Mouse (Mus musculus) T-helper 1 cell (primary cell): ENCODE results near the gene Wwox.

Experiments used
- in situ Hi-C: fragments of 300-600 bp; cut with MboI, MseI; formaldehyde crosslinking; loops from one replicate; pipeline ENCODE4 v1.15.1; 2025; ENCODE audit warnings: high pct_unique_total_duplicates

Gene Wwox

DNA sequence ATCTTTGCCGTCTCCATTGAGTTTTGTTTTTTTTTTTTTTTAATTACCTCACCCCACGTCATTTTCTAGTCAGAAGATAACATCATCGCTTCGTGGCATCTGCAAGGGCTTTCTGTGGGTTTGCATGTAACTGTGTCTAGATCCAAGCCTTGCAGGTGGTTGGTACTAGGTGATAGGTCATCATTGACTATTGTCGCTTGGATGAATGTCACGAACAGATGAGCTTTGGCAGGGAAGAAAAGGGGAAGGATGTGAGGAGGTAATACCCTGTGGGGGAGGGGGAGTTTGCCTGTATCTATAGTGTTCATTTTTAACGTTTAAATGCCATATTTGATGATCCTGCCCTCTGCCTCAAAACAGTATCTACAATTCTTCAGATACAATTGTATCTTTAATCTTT is 223.6 kb downstream of the Wwox start:
- in situ Hi-C loops = no loop called here

DNA sequence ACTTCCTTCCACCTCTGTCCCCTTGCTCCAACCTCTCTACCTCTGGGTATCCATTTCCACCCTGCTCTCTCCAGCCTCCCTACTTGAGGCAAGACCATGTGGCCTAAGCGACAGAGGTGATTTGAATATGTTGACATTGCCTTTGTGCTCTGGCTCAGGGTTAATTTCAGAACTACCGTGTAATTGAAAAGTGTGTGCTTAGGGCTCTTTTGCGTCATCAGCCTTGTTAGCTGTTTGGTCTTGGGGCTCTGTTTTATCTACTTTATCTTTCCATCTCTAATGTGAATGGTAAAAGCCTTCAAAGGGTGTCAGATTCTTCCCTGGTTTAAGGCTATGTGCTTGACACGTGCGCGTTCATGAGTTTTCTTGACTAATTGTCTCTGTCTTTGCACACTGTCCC is 226.1 kb downstream of the Wwox start:
- in situ Hi-C loops = no loop called here

DNA sequence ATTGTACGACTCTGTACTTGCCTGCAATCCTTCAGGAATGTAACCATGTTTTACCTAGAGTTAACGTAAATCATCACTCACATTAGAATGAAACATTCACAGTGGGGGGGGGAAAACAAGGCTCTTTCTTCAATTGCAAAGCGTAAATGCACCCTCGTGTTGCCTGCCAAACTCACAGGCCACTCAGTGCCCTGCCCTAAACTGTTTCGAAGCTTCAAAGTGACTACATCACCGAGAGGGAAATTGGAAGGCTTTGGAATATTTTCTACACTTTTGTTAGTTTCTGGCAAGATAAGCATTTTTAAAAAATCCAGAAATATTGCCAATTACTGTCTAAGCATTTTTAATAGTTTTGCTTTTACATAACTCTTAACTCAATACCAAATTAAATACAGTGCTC is 231.3 kb downstream of the Wwox start:
- in situ Hi-C loops = no loop called here

DNA sequence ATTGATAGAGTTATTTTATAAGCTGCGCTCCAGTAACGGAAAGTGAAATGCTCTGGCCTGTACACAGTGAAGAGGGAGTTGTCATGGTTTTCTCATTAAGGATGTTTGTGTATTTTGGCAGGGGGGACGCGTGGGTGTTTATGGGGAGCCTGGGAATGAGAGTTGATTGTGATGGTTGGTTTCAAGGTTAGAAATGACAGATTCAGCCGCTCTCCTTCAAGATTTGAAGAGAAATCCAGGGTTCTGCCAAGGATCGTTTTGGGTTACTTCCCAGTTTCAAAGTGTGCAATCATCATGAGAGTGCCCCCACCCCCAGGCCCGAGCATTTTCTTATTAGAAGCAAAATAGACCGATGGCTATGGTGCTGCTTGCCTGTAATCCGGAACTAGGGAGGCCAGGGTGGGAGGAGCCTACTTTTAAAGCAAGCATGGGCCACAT is 231.8 kb downstream of the Wwox start:
- in situ Hi-C loops = no loop called here

- in situ Hi-C loops = no loop called here
These were observed 234.0 kb downstream of the Wwox start for GRCm38 (mm10) chr8:114673416-114673815.

DNA sequence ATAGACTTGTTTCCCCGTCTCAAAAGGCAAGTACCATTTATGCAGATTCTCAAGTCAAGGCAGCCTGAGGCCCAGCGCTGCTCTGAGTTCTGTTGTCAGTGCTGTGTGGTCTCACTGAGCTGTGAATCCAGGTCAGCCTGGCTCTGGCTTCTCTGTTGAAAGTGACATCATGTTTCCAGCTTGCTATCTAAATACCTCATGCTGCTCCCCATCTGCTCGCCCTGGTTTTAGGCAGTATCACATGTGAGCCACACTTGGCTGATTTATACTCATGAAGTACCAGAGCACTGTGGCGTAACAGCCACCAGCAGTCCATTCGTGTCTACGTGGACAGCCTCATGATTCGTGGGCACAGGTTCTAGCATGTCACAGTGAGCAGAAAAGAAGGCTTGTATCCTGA is 235.7 kb downstream of the Wwox start:
- in situ Hi-C loops = no loop called here

DNA sequence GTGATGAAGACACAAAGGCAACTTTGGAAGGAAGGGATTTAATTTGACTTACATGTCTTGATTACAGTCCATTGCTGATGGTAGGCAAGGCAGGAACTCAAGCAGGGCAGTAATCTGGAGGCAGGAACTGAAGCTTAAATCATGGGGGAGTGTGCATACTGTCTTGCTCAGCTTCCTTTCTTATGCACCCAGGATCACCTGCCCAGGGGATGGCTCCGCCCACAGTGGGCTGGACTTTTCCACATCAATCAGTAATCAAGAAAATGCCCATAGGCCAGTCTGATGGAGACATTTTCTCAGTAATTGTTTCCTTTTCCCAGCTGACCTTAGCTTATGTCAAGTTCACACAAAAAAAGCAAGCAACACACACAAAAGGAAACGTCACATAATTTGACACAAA is 237.5 kb downstream of the Wwox start:
- in situ Hi-C loops = no loop called here

DNA sequence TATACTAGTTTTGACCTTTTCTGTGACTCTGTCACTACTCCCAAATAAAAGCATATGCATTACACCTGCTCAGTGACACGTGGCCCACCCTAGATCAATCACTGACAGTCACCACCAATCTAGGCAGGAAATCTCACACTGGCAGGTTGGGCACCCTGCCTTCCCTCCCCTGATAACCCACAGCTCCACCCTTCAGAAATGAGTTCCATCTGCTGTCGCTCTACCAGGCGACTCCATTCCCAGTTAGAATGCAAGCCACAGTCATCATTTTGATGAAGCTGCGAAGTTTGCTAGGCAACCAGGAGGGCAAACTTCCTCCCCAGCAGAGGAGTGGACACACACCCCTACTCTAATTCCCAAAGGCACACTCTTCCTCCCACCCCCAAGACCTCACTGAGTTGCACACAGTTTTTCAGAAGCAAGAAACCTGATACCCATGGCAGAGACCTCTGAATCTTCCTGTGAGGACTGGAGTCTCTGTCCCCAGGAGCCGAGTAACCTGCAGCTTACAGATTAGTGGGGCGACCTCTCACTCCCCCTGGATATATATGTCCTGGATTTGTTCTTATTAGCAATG is 238.2 kb downstream of the Wwox start:
- in situ Hi-C loops = no loop called here

GRCm38 (mm10) chr8:114679386-114680098 is 240.1 kb downstream of the Wwox start:
- in situ Hi-C loops = no loop called here

DNA sequence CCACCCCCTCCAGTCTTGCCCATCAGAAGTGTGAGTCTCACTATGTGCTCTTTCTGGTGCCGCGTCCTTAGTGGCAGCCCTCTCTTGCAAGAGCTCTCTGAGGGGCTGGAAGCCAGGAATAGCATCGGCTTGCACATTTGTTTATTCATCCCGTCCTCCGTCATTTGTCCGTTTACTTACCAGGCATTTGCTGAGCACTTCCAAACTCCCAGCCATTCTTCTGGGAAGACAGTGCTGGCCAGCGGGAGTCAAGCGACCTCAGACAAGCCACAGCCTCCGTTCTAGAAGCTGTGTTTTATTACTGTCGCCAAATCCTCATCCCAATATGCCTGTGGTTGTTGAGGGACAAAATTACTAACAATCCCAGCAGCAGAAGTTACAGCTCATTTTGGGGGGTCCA is 241.7 kb downstream of the Wwox start:
- in situ Hi-C loops = no loop called here

- in situ Hi-C loops = no loop called here
These were observed 242.7 kb downstream of the Wwox start for GRCm38 (mm10) chr8:114682166-114682565.

DNA sequence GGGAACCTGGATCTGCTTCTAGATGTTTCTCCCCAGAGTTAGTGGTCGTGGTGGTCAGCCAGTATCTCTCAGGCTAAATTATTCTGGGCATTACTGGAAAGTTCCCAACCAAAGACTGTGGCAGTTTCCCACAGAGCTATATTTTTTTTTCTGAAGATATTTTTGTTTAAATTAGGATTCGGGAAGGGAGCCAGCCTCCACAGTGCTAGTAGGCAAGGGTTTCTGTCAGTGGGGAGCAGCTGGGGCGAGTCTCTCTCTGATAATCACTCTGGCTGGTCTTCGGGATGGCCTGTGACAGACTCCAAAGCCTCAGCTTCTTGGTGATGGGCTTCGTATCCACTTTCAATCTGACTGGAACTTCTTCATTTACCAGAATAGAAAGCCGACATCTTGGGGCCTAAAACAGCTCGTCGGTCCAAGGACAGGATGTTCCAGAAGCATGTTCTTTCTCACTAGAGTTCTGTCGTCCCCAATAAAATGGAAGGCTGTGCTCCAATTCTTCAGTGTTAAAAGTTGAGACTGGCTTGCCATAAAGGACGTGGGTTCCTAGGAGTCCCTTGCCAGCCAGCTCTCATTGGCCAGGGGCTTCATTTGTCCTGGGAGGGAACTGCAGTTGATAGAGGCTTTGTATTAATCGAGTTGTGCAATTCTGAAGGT is 244.7 kb downstream of the Wwox start:
- in situ Hi-C loops = no loop called here

DNA sequence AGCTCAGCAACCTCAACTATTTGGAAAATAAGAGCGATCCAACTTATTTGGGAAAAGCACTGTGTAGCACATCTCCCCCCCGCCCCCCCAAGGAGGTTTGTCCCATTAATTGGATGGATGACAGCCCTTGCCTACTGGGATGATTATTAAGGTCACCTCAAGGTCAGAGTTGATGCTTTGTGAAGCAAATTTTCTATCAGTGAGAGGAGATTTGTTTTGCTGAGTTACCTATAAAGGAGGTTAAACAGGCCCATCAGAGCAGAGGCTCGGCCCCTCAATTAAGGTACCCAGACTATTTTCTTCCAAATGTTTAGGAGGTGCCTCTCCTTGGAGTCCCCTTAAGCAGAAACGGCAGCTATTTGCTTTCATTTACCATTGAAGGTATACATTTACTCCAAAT is 247.0 kb downstream of the Wwox start:
- in situ Hi-C loops = no loop called here

- in situ Hi-C loops = no loop called here
These were observed 249.3 kb downstream of the Wwox start for GRCm38 (mm10) chr8:114688732-114689131.

DNA sequence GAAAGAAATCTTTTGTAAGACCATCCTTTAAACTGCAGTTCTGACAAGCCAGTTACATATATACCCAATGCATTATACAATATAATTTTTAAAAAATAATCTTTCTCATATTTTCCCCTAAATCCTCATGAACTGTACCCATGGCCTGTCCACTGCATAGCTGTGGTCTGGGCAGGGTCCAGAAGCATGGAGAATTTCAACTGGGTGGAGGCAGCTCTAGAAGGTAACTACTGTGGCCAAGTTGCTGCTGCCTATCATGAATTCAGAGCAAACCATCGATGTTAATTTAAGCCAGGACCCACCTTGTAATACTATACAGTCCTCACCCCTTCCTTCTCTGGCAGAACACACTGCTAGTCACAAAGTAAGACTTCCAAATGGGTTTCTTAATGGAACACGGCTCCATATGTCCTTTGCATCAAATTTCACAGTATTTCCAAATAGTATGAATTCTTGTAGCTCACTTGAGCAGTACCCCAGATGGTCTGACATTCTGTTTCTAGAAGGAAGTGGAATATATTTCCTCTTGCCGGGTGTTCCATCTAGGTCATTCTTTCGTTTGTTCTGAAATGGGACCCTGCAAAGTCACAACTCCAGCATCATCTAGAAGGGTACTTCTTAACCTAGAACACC is 255.2 kb downstream of the Wwox start:
- in situ Hi-C loops = no loop called here

- in situ Hi-C loops = no loop called here
These were observed 264.1 kb downstream of the Wwox start for GRCm38 (mm10) chr8:114703517-114703916.

GRCm38 (mm10) chr8:114707538-114708138 is 268.2 kb downstream of the Wwox start:
- in situ Hi-C loops = no loop called here

DNA sequence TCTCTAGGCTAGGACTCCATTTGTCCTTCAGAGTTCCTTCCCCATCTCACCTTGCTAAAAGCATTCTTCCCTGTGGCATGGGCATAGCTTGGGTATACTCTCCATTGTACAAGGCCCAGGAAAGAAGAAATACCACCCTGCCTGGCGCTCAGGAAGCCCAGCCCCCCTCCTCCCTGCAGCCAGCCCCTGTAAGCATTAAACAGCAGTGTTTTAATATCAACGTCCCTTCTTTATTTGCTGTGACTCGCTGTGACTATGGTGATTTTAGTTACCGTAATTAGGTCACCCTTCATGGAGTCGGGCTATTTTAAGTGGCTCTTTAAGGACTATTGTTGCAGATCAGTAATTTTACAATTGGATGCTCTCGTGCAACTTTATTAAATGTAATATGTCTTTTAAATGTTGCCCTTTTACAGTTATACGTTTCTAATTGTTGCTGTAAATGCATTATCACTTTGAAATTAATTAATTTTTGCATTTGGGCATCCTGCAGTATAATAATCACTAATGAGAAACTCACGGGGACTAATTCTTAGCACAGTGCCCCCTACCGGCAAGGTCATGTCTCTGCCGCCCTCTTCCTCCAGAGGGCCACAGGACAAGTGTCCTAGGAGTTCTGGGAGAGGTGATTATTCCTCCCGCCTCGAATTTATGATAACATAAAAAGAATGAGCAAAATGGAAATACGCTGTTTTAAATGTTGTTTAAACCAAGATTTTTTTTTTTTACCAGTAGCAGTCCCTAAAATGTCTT is 276.0 kb downstream of the Wwox start:
- in situ Hi-C loops = no loop called here

GRCm38 (mm10) chr8:114716546-114717255 is 277.2 kb downstream of the Wwox start:
- in situ Hi-C loops = no loop called here

DNA sequence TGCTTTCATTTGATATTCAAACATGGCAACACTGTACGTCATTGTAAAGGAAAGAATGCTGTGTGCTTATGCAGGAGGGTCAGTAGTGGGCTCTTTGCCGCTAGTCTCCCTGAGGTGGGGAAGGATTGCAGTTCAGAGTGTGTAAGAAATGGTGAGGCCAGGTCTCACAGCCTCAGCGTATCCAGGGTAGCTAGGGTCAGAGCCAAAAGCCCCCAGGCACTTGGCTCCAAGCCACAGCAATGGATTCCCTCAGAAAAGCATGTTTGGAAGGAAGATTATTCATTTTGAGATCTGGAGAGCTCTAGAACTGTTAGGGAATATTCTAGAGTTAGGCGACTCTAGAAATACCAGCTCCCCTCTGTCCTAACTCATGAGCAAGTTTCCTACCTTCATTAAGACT is 279.4 kb downstream of the Wwox start:
- in situ Hi-C loops = no loop called here

DNA sequence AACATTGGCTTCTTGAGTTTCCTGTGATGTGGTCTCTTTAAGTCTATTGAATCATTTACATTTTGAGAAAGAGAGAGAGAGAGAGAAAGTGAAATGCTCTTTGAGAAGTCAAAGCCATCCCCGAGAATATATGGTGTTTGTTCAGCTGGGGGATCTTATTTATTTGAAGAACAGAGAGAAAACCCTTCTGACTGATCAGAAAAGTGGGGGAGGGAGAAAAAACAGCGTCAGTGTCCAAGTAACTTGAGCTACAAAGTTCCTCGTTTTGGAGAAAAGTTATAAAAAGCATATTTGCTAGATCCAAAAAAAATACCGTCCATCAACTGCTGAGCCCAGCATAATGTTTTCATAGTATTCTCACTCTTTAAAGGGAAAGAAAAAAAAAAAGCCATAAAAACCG is 283.2 kb downstream of the Wwox start:
- in situ Hi-C loops = no loop called here
